Mouse (Mus musculus): ENCODE measurements around the gene Ywhae.

DNA sequence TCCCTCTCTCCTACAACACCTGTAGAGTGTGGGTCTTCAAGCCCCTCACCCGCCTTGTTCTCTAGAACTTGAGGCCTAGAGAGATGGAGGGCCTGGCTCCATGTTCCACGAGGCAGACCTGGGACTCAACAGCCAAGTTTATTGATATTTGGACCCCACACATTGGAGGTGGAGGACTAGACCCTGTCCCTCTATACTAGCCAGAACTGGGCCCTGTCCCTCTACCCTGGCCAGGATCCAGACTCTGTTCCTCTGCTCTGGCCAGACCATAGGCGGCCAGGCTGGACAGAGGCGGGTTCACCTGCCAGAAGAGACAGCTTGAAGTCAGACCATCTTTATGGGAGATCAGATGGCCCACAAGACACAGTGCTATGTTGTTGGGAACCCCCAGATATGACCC, 68.7 kb downstream of the Ywhae start:
- TF ChIP-seq CTCF (IDR thresholded peaks at IDR 0.05) (no peak), EP300 (IDR thresholded peaks at IDR 0.05) (no peak)
